Mouse (Mus musculus) stomach, embryonic 16.5 days (tissue): ENCODE data around the gene Nsmce3. TPM values are rescaled to one million over a fixed set of nuclear protein-coding genes. Genes with fewer than 3 reads are reported as not detected.

Experiments
- ATAC-seq: fragments of 200-750 bp; cut with Nextera tagmentation; 2 replicates; pipeline ENCODE4 v1.8.0; 2017; ENCODE audit warnings: moderate number of reproducible peaks, moderate TSS enrichment; ENCODE audit not compliant: insufficient read depth, low FRiP score
- H3K27ac ChIP-seq: fragments of 300-500 bp; sonication (generic); 2 replicates; pipeline ENCODE4 v1.5.1; 2014; ENCODE audit warnings: low read length
- H3K27me3 ChIP-seq: fragments of 300-500 bp; sonication (generic); 2 replicates; pipeline ENCODE4 v1.6.1; 2014; ENCODE audit warnings: low read length, control low read depth, mixed read lengths; ENCODE audit not compliant: control insufficient read depth, insufficient read depth
- H3K36me3 ChIP-seq: fragments of 300-500 bp; sonication (generic); 2 replicates; pipeline ENCODE4 v1.6.1; 2014; ENCODE audit warnings: low read length; ENCODE audit not compliant: control insufficient read depth, insufficient read depth
- H3K4me1 ChIP-seq: fragments of 300-500 bp; sonication (generic); 2 replicates; pipeline ENCODE4 v1.6.1; 2014; ENCODE audit warnings: low read length, control low read depth, mixed read lengths; ENCODE audit not compliant: control insufficient read depth, insufficient read depth
- H3K4me2 ChIP-seq: fragments of 300-500 bp; sonication (generic); 2 replicates; pipeline ENCODE4 v1.6.1; 2014; ENCODE audit warnings: low read depth, low read length, mixed read lengths
- H3K4me3 ChIP-seq: fragments of 300-500 bp; sonication (generic); replicated peaks from 2 replicates; pipeline ENCODE4 v1.5.1; 2014; ENCODE audit warnings: mild to moderate bottlenecking, low read length
- H3K9ac ChIP-seq: fragments of 300-500 bp; sonication (generic); 2 replicates; pipeline ENCODE4 v1.6.1; 2014; ENCODE audit warnings: low read length
- H3K9me3 ChIP-seq: fragments of 300-500 bp; sonication (generic); replicated peaks from 2 replicates; pipeline ENCODE4 v1.6.1; 2016; ENCODE audit warnings: low read length, control low read depth; ENCODE audit not compliant: control insufficient read depth
- WGBS: fragments of 180-500 bp; shearing (Covaris S2); extraction: QIAGEN DNeasy Blood & Tissue Kit; methylation state at CpG from one replicate; pipeline ENCODE4 v1.1.7; 2014; 5-methylcytosine and 5-hydroxymethylcytosine counted together
- polyA plus RNA-seq: library from polyadenylated mRNA; unstranded; fragments of >200 nt; fragmentation: Nextera tagmentation; extraction: Ambion mirVana; gene quantifications from 2 replicates; pipeline ENCODE4 v1.2.1, GENCODE M21; 2015

Gene Nsmce3
- polyA plus RNA-seq, 1 experiment from 2014 or later: 10.6 TPM

GRCm38 (mm10) chr7:64900249-64900648 lies 27.5 kb upstream of the Nsmce3 start:
- H3K4me2 ChIP-seq: no peak overlapping the region
- no peak overlapping the region for H3K9ac ChIP-seq
- H3K27me3 ChIP-seq: no peaks in the 10 kb centered on the region
- no peaks in the 10 kb centered on the region for H3K9me3 ChIP-seq
- WGBS: 85% methylated on average over 2 of the region's 2 CpGs
- ATAC-seq: no peak
- H3K4me1 ChIP-seq: no peaks in the 10 kb centered on the region
- H3K27ac ChIP-seq: no peak overlapping the region
- no peak overlapping the region for H3K4me3 ChIP-seq
- H3K36me3 ChIP-seq: no peaks in the 10 kb centered on the region

DNA sequence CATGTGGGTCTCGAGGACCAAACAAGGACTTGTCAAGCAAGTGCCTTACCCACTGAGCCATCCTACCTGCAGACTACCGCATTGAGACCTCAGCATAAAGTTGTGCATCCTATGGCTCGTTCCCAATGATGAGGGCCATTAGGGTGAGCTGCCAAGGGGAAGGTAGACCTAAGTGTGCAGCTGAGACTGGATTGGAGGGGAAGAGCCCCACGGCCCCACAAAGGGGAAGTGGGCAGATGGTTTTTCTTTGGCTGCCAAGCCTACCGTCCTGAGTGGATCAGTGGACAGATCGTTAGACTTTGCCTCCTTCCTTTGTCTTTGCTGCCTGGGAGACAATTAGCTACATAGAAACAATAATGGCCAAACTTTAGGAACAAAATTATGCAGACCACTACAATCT lies 23.8 kb upstream of the Nsmce3 start:
- no peaks in the 10 kb centered on the region for H3K4me1 ChIP-seq
- no peaks in the 10 kb centered on the region for H3K27me3 ChIP-seq
- no peak overlapping the region for H3K4me3 ChIP-seq
- H3K9ac ChIP-seq: no peak overlapping the region
- H3K36me3 ChIP-seq: no peaks in the 10 kb centered on the region
- WGBS: 81% methylated on average over 6 of the region's 6 CpGs
- ATAC-seq: no peak
- no peak overlapping the region for H3K27ac ChIP-seq
- no peak overlapping the region for H3K4me2 ChIP-seq
- H3K9me3 ChIP-seq: no peaks in the 10 kb centered on the region

- Histone ChIP-seq H3K9me3 (no peaks in the 10 kb centered on the region), H3K27me3 (no peaks in the 10 kb centered on the region), H3K9ac (no peak overlapping the region), H3K4me1 (no peaks in the 10 kb centered on the region), H3K4me3 (no peak overlapping the region), H3K4me2 (no peak overlapping the region), H3K27ac (no peak overlapping the region), H3K36me3 (no peaks in the 10 kb centered on the region)
- WGBS: 31% methylated on average over 5 of the region's 5 CpGs
- no peak for ATAC-seq
Observed at GRCm38 (mm10) chr7:64895685-64896101, 22.9 kb upstream of the Nsmce3 start.

DNA sequence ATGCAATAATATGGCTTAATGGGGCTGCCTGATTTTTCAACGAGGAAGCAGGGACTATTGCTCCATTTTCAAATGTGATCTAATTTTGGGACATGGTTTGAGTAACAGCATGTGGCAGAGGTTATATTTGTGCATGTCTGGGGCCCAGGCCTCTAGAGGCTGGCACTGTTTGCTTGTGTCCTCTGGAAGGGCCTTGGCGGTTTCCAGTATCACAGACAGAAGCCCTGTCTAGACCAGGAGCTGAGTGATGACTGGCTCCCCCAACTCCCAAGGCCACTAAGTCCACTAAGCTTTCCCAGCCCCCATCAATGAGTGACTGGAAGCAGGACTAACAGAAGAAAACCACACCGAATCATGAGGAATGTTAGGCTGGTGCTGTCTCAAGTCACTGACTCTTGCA lies 18.3 kb upstream of the Nsmce3 start:
- 61% methylated on average over 3 of the region's 3 CpGs for whole genome bisulfite sequencing
- H3K27me3 ChIP-seq: no peaks in the 10 kb centered on the region
- H3K4me2 ChIP-seq: no peak overlapping the region
- ATAC-seq: no peak
- no peaks in the 10 kb centered on the region for H3K4me1 ChIP-seq
- no peaks in the 10 kb centered on the region for H3K36me3 ChIP-seq
- H3K27ac ChIP-seq: no peak overlapping the region
- H3K9ac ChIP-seq: no peak overlapping the region
- H3K4me3 ChIP-seq: no peak overlapping the region
- no peaks in the 10 kb centered on the region for H3K9me3 ChIP-seq

- Histone ChIP-seq H3K4me3 (no peak overlapping the region), H3K27ac (no peak overlapping the region), H3K4me1 (no peaks in the 10 kb centered on the region), H3K36me3 (no peaks in the 10 kb centered on the region), H3K9ac (no peak overlapping the region), H3K9me3 (no peaks in the 10 kb centered on the region), H3K4me2 (no peak overlapping the region), H3K27me3 (no peaks in the 10 kb centered on the region)
- 78% methylated on average over 9 of the region's 9 CpGs for WGBS
- no peak for ATAC-seq
Observed at GRCm38 (mm10) chr7:64889919-64890318, 17.1 kb upstream of the Nsmce3 start.

DNA sequence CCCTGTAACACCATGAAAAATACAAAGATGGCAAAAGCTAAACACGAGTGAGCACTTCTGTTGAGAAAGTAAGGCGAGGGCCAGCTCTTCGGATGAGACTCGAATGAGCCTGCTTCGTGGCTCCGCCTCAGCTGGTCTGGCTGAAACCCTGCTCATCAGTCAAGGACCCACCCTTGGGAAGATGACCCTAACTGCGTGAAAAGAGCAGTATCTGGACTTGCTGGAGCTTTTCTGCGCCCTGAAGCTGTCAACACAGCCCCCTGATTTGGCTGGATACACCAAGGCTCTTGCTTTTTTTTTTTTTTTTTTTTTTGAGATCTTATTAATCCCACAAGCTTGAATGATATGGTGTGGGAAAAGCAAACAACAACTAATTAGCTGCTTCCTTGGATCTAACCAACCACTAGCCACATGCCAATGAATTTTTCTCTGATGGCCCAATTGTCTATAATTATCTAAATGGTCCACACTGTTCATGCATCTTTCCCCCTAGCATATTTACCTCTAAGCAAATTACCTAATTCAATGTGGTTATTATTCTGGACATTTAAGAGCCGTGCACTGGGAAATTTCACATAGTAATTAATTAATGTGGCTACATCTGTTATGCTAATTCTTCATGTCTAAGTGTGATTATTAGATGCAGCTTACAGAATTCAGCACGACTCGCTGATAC lies 11.5 kb upstream of the Nsmce3 start:
- H3K4me2 ChIP-seq: no peak overlapping the region
- H3K9me3 ChIP-seq: no peaks in the 10 kb centered on the region
- ATAC-seq: no peak
- no peak overlapping the region for H3K27ac ChIP-seq
- no peak overlapping the region for H3K4me3 ChIP-seq
- WGBS: 59% methylated on average over 11 of the region's 11 CpGs
- H3K36me3 ChIP-seq: no peaks in the 10 kb centered on the region
- no peak overlapping the region for H3K9ac ChIP-seq
- no peaks in the 10 kb centered on the region for H3K4me1 ChIP-seq
- no peaks in the 10 kb centered on the region for H3K27me3 ChIP-seq

DNA sequence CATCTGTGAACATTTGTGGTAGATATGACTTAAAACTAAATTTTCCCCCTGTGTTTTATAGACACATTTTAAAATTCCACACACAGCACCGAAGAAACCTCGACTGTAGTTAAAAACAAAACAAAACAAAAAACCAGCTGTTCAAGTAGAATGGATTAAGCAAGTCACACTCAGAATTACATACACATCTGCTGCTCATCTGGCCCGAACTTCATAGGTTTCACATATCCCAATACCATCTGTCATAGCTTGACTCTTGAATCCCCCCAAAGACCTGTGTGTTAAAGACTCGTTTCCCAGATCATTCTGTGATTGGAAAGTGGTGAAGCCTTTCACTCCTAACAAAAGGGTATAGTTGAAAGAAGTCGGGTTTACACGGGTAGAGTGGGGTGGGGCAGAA lies 9.4 kb upstream of the Nsmce3 start:
- Histone ChIP-seq H3K27me3 (no peaks in the 10 kb centered on the region), H3K4me2 (no peak overlapping the region), H3K4me1 (no peaks in the 10 kb centered on the region), H3K9me3 (no peaks in the 10 kb centered on the region), H3K36me3 (no peaks in the 10 kb centered on the region), H3K27ac (no peak overlapping the region), H3K9ac (no peak overlapping the region), H3K4me3 (no peak overlapping the region)
- ATAC-seq: no peak
- 54% methylated on average over 6 of the region's 6 CpGs for WGBS

DNA sequence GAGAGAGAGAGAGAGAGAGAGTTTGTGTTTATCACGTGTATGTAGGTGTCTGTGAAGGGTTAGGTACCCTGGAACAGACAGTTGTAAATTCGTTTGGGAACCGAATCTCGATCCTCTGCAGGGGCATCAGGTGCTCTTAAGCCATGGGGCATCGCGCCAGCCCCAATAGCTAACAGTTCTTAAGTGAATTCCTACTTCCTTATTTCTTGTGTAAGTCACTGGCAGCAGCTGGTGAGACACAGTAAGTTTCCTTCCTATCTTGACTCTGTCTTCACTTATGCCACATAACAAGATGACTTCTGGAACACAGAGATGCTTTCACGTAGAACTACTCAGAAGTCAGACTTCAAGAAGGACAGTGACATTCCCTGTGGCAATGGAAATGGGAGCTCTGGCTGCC lies 8.6 kb upstream of the Nsmce3 start:
- H3K4me3 ChIP-seq: no peak overlapping the region
- no peak overlapping the region for H3K9ac ChIP-seq
- no peak overlapping the region for H3K4me2 ChIP-seq
- no peaks in the 10 kb centered on the region for H3K4me1 ChIP-seq
- WGBS: 73% methylated on average over 7 of the region's 7 CpGs
- no peaks in the 10 kb centered on the region for H3K27me3 ChIP-seq
- H3K36me3 ChIP-seq: no peaks in the 10 kb centered on the region
- ATAC-seq: no peak
- no peaks in the 10 kb centered on the region for H3K9me3 ChIP-seq
- no peak overlapping the region for H3K27ac ChIP-seq

DNA sequence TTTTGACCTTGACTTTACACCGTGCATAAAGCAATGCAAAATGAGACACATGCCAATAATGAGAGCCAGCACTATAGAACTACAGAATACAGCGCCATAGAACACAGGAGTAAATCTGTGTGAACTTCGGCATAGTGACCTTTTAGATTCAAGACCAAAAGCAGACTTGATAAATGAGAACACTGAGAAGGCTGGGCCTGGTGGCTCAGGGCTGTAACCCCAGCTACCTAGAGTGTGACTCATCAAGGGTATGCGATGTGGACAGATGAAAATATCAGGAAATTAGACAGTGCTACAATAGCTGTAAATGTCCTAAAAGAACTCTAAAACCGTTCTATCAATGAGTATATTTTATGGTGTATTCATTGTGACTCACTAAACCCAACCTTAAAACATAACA lies 7.6 kb upstream of the Nsmce3 start:
- WGBS: 74% methylated on average over 5 of the region's 5 CpGs

More for the DNA sequence above, 7.6 kb upstream of the Nsmce3 start:
- ATAC-seq: no peak
- Histone ChIP-seq H3K36me3 (no peaks in the 10 kb centered on the region), H3K27ac (no peak overlapping the region), H3K27me3 (no peaks in the 10 kb centered on the region), H3K4me3 (no peak overlapping the region), H3K9ac (no peak overlapping the region), H3K4me1 (no peaks in the 10 kb centered on the region), H3K9me3 (no peaks in the 10 kb centered on the region), H3K4me2 (no peak overlapping the region)
